ENCODE assay signal across 24 mouse cellular contexts in the genomic region with DNA sequence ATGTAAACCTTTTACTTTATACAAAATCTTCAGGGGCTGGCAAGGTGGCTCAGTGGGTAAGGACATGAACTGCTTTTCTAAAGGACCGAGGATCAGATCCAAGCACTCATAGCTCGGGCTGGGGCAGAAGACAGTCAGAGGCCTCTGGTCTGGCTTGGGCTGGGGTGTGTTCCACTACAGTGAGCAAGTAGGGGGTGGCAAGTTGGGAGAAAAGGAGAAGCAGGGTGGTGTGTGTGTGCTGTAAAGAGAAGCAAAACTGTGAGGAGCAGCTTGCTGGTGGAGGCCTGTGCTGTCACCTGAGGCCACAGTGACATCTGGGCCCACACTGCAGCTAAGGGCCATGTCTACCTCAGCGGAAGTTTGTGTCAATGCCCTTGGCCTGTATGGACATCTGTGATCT. TPM values are rescaled to one million over a fixed set of nuclear protein-coding genes. Genes with fewer than 3 reads are reported as not detected.
"Had no signal": no experiment of that assay in that cellular context is flagged by ENCODE, and none has a peak within 500 bp of the region (broad histone marks: within the 10 kb centered on the region; RNA-seq: fewer than 3 reads in every experiment).

No protein-coding gene starts in this region.

- H3K4me3 ChIP-seq: midbrain, embryonic 10.5 days; midbrain, embryonic 12.5 days; myocyte; neural tube, embryonic 13.5 days; neural tube, embryonic 15.5 days had no signal

- DNase-seq: midbrain, embryonic 14.5 days; retina, postnatal 1 day; right cerebral cortex, adult 18-20 months; right cerebral cortex, postnatal 25 days; right cerebral cortex, postnatal 4 days; spleen, adult 18-20 months; thymus, adult 18-20 months; thymus, postnatal 25 days; thymus, postnatal 4 days had no signal

- H3K9ac ChIP-seq: lung, embryonic 14.5 days; midbrain, embryonic 12.5 days; neural tube, embryonic 13.5 days; neural tube, embryonic 15.5 days had no signal

- H3K4me1 ChIP-seq: midbrain, embryonic 10.5 days; midbrain, embryonic 12.5 days; neural tube, embryonic 13.5 days; neural tube, embryonic 15.5 days had no signal

- H3K27me3 ChIP-seq: midbrain, embryonic 12.5 days; neural tube, embryonic 13.5 days; neural tube, embryonic 15.5 days had no signal

- ATAC-seq: midbrain, embryonic 16.5 days had no signal

- H3K4me2 ChIP-seq: lung, embryonic 14.5 days; midbrain, embryonic 12.5 days; neural tube, embryonic 13.5 days; neural tube, embryonic 15.5 days had no signal

- H3K27ac ChIP-seq: midbrain, embryonic 10.5 days; midbrain, embryonic 12.5 days; neural tube, embryonic 13.5 days; neural tube, embryonic 15.5 days had no signal

- H3K9me3 ChIP-seq: midbrain, embryonic 10.5 days; midbrain, embryonic 12.5 days; neural tube, embryonic 13.5 days; neural tube, embryonic 15.5 days had no signal

- H3K36me3 ChIP-seq: midbrain, embryonic 10.5 days; midbrain, embryonic 12.5 days; neural tube, embryonic 13.5 days; neural tube, embryonic 15.5 days had no signal

RNA-seq across cellular contexts. Expression of a gene that starts 13.3 kb away (rescaled TPM):
- total RNA-seq: megakaryocyte-erythroid progenitor cell, adult 5-6 weeks had no signal
- polyA plus RNA-seq: liver, embryonic 16.5 days; lung, embryonic 14.5 days; lung, embryonic 16.5 days; myocyte; small intestine, adult 2 months; urinary bladder, adult 2 months had no signal

RNA-seq across cellular contexts. Expression of a gene that starts 33.9 kb away (rescaled TPM):
- polyA plus RNA-seq: lung, embryonic 14.5 days; lung, embryonic 16.5 days; midbrain, embryonic 10.5 days; midbrain, embryonic 12.5 days; midbrain, embryonic 14.5 days; myocyte; urinary bladder, adult 2 months had no signal

RNA-seq across cellular contexts. Expression of a gene that starts 48.1 kb away (rescaled TPM):
- polyA plus RNA-seq: myocyte had no signal

RNA-seq across cellular contexts. Expression of a gene that starts 50.6 kb away (rescaled TPM):
- total RNA-seq: megakaryocyte-erythroid progenitor cell, adult 5-6 weeks had no signal
- polyA plus RNA-seq: liver, embryonic 16.5 days; lung, embryonic 14.5 days; lung, embryonic 16.5 days; midbrain, embryonic 10.5 days; midbrain, embryonic 12.5 days; midbrain, embryonic 14.5 days; midbrain, embryonic 16.5 days; myocyte; neural tube, embryonic 11.5 days; neural tube, embryonic 13.5 days; neural tube, embryonic 15.5 days; small intestine, adult 2 months; stomach, embryonic 14.5 days; stomach, embryonic 16.5 days; urinary bladder, adult 2 months had no signal
